Mouse (Mus musculus): ENCODE measurements at regions not wholly inside any gene's neighbourhood (a gene's known extent, or its start where the extent isn't known, plus 50 kb on each side); places are given as distances from the start of the nearest gene placed in this dataset.
A peak's percentile ranks its signal among the peaks of the same experiment; 100 is the strongest.
"Not testable (repeated sequence)": the region's sequence is repeated elsewhere in the genome, so short reads cannot be mapped to it uniquely, and the experiment has no call there.

DNA sequence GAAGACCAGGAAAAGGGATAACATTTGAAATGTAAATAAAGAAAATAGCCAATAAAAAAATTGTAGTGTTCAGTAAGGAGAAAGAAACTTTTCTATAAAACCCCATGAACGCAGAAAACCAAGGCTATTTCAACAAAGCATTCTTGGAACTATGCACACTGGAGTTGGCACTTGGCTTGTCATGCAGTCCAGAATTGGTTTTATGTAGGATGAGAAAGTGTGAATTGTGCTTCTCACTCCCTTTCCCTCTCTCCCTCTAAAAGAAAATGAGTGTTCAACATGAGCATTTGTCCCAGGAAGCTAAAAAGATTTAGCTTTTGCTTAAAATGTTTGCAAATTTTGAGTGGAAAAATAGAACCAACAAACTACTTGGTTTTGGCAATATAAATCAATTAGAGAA is 841.6 kb upstream of the Adam24 start:
- DNase-seq, result no peak

DNA sequence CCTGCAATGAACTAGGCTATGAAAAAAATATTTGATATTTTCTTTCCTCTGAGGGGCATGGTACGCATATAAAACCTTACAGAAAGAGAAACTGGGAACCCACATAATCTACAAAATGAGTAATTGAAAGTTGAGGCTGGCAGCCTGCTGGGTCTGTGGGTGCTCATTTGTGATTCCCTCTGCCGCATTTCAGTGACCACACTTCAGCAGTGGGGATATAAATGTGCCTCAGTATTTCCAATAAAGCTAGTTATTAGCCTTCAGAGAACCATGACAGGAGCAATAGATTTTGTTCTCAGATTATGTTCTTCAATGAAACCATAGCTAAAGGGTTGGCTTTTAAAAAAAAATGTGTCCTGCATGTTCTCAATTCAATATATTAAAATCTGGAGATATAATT is 828.0 kb upstream of the Adam24 start:
- DNase-seq, result no peak

DNA sequence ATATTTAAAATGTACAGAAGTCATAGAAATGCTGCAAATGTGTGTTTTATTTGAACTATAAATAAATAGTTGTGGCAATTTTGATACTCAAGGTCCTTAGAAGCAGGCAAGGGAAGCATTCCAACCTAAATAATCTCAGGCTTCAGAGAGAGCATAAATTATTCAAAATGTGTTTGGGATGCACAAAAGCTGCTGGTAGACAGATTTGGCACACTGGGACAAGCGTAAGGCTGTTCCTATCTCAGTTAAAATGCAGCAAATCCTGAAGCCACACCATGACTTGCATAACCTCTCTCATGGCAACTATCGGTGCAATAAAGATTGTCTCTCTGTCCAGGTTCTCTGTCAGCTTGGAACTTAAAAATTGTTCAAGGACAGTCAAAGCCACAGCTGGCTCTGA is 812.3 kb upstream of the Adam24 start:
- DNase-seq, result no peak

DNA sequence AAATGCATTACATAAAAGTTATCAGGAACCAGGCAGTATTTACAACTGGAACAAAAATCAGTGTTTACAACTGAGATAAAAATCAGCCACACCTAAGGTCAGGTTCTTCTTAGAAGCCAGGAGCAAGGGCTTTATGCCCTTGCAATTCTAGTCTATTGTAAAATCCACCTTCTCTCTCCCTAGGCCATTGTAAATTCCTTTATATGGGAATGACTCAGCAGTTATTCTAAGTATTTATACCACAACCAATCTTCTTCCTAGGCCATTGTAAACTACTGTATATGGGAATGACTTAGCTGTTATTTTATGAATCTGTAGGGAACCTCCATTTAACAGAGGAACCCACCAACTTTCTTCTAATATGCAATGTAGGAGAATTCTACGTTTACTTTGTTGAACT is 772.6 kb upstream of the Adam24 start:
- DNase-seq, result no peak

DNA sequence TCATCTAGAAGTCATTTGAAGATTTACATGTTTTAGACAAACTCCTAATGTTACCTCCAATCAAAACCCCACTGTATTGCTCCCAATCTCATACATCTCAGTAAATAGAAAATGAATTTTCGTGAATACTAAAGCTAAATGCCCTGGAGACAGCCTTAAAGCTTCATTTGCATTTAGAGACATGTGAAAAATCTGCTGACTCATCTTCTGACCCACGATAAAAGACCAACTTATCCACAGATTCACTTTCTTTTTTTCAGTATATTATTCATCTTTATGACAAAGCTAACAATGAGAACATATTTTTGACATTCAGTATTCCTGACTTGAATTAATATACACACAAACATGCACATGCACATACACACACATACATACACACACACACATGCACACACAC is 762.0 kb upstream of the Adam24 start:
- no peak for DNase-seq

DNA sequence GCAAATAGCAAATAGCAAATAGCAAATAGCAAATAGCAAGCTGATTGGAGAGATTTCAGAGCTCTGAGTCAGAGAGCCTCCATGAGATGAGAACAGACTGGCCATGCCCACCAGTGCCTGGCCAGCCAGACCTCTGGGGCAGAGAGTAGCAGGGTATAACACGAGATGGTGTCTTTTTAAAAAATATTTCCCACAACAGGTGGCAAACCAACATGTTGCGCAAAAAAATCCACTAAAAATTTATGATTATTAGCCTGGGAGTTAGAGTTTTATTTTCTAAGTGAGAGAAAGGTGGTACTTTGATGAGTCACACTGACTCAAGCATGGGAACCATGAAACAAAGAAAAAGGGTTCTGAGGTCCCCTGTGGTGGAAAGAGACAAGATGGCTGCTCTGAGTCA is 753.5 kb upstream of the Adam24 start:
- no peak for DNase-seq

DNA sequence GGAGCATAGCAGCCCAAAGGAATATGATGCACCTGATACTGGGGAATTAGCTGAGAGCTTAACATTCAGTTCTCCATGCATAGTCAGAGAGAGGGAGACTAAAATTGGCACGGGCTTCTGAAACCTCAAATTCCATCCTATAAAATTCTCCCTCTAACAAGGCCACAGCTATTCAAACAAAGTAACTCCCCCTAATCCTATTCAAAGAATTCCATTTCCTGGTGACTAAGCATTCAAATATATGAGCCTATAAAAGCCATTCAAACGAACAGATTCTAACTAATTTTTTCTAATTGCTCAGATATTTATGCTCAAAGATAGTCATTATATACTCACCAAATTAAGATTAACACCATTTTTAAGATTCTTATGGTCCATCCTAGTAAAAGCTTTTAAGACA is 751.1 kb upstream of the Adam24 start:
- no peak for DNase-seq

DNA sequence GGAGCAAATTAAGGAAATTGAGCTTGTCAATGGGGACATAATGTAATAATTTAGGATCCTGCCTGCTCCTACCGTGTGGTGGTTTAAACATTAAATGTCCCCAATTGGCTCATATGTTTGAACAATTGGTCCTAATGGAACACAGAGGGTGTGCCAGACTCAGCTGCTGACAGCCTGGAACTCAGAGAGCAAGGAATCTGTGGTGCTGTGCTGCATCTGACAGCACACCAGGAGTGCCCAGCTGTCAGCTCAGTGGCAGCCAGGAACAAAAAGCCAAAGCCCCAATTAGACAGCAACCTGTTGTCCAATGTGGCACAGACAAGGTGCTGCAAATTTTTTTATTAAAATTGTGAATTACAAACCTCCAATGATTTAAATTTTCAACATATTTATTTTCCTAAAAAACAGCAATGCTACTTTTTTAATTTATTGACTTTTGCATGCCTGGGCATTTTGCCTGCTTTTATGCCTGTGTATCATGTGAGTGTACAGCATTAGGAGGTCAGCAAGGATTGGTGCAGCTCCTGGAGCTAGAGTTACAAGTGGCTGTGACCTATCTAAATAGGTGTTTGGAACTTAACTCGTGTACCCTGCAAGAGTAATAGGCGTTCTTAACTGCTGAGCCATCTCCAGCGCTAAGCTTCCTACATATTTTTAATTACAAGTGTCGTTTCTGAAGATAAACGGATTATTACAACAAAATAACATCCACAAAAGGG is 724.5 kb upstream of the Adam24 start:
- DNase-seq, result no peak

DNA sequence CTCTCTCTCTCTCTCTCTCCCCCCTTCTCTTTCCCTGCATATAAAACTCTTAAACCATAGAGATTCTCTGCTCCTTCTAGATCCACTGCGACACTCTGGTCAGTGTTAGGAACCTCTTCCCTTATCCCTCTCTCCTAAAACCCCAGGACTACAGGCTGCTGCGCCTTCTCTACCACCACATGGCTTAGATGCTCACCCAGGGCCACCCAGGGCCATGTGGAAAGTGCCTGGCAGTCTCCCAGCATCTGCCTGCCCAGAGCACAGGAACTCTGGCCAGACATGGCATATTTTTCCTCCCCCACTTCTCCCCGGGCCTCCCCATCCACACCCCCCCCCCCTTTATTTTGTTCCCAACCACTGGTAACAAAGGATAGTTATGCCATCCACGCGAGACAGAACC is 720.4 kb upstream of the Adam24 start:
- no peak for DNase-seq

DNA sequence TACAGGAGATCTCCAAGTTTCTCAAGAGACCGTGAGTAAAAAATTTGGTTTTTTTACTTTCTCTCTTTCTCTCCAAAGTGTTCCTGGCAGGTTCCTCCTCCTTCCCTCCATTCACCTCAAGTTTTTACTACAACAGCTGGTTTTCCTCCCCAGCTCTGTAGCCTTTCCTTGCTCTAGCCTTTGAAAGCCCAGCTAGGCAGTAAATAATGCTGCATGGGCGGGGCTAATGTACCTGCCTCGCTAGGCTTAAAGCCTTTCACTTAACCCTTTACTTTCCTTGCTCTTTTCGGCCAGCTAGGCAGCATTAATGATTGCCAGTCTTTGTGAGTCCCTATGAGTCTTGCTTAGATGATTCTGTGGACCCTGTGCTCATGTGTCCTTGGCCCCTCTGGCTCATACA is 720.0 kb upstream of the Adam24 start:
- DNase-seq, result no peak

DNA sequence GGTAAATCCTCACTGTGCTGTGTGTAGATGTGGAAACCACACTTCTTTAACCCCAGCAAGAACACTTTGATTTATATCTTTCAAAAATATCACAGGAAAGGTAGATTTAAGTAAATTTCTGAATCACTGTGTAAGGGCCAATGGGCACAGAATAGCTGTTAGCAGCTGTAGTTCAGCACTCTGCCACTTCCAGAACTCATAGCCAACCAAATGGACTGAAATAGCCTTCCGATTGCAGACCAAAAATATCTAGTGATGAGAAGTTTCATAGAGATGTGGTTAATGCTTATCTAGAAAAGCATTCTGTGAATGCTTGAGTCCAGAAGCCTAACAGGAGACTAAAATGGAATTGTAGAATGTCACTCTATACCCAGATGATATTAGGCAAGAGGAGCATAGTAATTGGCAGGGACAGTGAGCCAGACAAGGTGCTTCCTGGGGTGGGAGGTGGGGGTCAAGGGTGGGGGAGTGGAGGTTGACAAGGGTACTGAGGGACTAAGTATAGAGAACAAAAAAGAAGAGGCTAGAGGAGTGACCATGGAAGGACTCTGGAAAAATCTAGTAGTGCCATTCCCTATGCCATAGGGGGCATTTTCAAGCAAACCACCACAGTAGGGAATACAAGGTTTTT is 669.6 kb upstream of the Adam24 start:
- DNase-seq, result no peak

DNA sequence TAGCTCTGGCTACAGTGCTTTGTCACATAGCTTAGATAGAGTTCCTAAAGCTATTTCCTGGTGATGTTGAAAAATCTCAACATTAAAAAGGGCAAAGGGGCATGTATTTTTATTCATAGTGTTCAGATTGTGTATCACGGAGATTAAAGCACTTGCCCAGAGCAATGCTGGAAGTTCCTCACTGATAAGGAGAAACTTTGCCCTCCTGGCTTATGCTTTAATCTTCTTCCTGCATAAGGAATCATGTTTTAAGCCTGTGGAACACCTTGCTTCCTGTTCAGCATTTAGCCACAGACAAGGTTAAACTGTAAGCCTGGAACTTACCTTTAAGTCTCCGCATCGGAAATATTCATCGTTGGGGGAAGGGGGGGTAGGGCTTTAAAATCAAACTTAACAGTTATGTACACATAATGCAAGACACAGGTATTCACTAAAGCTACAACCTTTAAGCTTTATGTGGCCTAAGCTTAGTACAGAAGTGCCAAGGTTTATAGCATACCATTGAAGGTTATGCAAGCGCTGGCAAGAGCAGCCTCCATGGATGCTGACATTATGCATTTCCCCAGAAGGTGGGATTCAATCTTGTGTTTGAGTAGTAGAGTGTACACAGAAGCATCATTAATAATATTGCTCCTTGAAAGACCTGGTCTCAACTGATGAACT is 655.5 kb upstream of the Adam24 start:
- no peak for DNase-seq

DNA sequence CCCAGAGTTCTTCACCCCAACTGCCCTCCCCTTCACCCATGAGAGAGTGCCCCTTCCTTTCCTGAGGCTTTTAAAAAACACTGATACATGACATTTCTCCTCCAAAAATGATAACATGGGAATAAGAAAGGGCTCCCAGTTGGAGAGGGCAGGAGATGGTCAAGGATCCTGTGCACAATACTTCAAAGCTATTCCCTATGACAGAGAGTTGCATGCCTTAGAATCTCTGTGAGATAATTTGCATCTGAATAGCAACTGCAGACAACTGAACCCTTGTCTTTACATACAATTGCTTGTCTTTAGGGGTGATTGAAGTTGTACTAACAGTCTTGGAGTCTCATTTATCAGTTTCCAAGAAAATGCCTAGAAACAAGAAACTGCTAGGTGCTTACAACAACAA is 610.7 kb upstream of the Adam24 start:
- no peak for DNase-seq

DNA sequence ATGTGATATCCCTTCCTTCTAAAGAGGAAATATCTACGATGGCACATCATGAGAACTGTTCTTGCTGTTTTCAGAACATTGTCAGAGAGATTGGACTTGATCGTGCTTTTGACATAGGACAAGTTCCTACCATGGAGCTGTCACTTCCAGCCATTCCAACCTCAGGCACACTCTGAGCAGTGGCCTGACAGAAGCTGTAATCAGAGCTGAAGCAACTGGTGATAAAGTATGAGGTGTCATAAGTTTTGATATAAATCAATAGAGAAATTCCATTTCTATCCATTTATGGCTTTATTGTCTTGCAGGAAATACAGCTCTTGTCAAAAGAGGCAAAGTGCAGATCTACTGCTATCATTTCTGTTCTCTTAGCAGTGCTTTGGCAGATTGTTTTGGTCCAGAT is 603.7 kb upstream of the Adam24 start:
- DNase-seq, result no peak

DNA sequence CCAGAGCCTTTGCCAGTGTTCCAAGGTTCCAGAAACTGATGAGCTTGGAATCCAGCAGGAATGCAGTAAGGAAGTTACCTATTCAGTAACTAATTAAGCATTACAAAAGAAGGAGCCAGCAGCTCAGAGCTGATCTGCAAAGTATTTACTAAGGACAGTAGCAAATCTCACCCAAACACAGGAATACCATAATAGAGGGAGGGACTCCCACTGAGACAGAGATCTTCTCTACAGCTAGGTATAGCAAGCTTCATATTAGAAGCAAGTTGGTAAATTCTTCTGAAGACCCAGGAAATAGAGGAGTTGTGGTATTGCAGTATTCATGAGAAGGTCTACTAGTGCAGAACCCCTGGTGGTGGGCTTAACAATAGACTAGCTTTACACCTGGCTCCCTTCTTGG is 593.9 kb upstream of the Adam24 start:
- DNase-seq, result not testable (repeated sequence)

DNA sequence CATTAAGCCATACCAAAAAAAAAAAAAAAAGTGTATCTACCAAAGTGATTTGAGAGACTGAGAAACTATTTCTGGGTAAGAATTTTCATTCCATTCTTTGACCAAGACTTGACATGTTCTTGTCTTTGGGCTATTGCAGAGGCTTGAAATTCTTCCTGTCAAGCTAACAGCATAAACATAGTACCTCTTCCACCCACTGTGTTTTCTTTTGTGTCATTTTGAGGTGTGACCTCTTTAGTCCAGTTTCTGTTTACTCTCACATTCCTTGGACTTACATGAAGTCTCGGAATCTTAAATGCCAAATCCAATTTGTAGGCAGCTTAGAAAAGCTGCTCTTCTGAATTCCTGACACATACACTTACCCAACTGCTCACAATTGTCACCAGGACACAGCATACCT is 590.7 kb upstream of the Adam24 start:
- DNase-seq, result no peak

DNA sequence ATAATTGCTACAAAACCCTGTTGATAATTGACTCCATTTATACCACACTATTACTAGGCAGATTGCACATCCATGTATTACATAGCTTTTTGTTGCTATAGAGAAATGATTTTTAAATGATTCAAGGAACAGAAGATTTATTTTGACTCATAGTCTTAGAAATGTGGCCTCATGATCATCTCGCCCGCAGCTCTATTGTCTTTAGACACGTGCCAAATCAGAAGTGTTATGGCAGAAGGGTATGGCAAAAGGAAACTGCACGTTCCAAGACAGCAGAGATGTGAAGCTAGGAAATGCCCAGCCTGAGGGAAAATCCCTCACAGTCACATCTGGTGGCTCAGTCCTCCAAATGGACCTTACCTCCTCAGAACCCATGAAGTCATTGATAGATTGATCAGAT is 585.5 kb upstream of the Adam24 start:
- DNase-seq, result no peak

DNA sequence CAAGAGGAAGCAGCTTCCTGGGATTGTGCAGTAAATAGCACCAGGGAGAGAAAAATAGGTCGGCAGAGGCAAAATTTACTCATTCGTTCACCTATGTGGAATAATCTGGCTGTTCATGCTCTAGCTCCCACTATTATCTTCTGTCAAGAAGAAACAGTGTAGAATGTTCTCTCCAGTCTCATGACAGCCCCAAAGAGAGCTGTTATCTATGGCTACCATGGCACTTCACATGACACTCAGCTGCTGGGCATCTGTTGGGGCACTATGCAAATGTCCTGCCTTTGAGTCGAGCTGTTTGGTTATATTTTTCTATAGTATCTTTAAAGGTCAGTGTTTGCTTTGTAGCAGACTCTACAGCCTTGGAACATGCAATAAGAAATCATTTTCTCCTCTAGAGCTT is 550.5 kb upstream of the Adam24 start:
- DNase-seq, result no peak

DNA sequence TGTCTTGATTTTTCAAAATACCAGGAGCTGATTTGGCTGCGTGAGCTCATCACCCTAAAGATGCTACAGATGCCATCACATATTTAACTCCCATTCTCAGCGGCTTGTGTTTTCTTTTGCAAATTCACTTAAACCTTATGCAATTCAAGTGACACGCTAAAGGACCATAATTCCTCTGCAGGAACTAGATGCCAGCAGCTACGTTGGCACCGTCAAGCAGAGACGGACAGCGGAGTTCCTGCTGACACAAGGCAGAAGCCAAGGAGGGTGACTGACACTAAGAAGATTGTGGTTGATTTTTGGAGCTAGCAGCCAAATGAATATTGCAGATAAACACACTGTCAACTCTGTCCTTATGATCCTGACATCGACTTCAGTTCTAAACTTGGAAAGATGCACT is 547.7 kb upstream of the Adam24 start:
- no peak for DNase-seq

DNA sequence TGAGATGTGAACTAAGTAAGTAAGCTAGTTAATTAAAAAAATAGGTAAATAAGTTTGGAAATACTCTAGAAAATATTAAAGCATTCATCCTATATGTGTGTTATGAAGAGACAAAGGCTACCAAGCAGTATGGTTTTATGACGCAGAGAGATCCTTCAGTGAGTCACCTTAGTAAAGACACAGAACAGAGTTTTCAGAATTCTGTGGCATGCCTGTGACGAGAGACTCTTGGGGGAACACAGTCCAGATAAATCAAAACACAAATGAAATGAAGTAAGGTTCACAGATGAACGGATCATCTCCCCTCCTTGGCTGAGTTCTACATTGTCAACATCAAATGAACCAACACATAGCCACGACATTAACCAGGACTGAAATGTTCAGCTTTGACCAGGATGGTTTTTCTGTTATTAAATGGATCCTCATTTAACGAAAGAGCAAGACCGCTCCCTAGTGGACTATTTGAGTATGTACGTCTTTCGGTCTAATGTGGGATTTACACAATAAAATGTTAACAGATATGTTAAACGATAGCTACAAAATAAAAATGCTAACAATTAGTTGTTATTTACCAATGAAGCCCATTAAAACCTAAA is 542.1 kb upstream of the Adam24 start:
- DNase-seq, result no peak

DNA sequence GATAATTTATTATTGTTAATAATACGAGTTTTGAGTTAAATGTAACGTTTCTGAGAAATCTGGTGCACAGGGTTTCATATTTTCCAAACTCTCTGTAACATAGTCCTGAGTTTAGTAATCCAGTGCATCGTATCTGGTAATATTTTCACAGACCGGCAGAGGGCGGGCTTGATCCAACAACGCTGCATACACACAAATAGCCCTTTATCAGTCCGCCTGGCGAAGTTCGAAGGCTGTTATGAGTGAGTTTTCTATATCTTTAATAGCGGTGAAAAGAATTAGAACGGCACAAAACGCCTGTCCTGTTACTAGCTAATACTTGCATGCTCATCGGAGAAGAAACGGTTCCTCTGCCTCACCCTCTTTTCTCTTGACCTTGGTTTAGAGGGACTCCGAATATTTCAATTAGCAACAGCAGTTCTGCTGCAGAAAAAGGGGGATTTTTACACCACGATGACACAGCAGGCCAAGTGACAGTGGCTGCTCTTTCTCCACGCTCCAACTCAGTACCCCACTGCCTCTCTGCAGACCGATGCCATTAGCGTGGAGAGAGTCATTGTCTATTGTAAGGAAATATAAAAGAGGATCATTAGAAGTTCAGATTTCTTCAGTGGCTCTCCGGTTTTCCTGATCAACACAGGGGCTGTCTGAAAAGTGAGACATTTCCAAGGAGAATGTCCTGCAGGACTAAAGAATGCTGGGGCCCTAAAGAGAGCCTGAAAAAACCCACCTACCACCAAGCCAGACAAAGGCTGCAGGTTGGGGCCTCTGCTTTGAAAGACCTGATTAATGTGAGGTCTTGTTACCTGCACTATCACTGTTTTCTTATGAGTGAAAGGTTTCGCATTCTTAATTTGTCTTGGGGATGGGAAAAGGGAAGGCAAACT is 523.7 kb upstream of the Adam24 start:
- DNase-seq, result peak; percentile 65

DNA sequence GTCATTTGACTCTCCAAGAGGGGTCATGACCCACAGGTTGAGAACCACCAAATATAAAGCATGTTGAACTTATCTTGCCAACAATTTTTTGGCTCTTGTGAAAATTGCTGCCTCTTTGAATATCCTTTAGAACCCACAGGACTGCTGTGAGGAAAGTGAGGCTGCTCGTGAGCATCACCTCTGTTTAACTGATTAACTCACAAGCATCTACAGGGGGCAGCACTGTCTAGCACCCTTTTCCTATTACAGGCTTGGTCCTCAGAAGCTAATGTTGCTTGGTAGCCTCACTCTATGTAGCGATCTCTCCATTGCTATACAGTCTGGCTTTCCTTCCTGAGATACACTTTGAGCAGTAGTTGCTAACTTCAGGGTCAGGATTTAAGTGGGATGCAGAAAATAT is 522.4 kb upstream of the Adam24 start:
- DNase-seq, result no peak
